Mouse (Mus musculus): ENCODE measurements around the gene Aip.

- no peak for TF ChIP-seq CTCF (IDR thresholded peaks at IDR 0.05; ENCODE audit: low read depth)
- TF ChIP-seq EP300 (IDR thresholded peaks at IDR 0.05; ENCODE audit: low read depth): no peak
Observed at GRCm38 (mm10) chr19:4097441-4097825, 28.2 kb downstream of the Aip start.

Measured in heart, postnatal 0 days (tissue).